Mouse (Mus musculus) olfactory bulb, adult 2 months (tissue): ENCODE results near the gene Ubox5.

ENCODE experiments used
- CTCF ChIP-seq: fragments of 200-500 bp; IDR thresholded peaks from 2 replicates; pipeline ENCODE4 v1.5.1; 2012; ENCODE audit warnings: low read depth, mild to moderate bottlenecking, low read length, moderate library complexity; ENCODE audit not compliant: insufficient read depth
- POLR2A ChIP-seq: fragments of 200-500 bp; IDR thresholded peaks from 2 replicates; pipeline ENCODE4 v1.6.1; 2012; ENCODE audit warnings: mild to moderate bottlenecking, low read depth, low read length, moderate library complexity; ENCODE audit not compliant: insufficient read depth

DNA sequence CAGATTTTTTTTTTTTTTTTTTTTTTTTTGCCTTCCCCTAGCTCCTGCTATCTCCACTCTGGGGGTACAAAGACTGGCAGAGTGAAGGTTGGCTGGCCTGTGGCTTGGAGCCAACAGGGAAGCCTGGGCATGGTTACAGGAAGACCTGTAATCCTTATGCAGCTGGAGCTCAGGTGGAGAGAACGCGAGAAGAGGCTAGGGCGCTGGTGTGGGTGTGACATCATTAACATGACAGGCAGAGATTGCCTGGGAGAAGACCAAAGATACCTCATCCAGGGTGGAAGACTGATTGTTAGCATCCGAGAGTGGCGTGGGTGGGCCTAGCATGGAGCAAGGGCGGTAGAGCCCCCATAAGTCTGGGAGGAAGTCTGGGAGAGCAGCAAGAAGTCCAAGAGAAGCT, 9.4 kb upstream of the Ubox5 start:
- TF ChIP-seq POLR2A: no peak
- TF ChIP-seq CTCF: no peak
